Mouse (Mus musculus): ENCODE measurements around the gene Tnc.

GRCm38 (mm10) chr4:63969891-63970290 lies 76.9 kb downstream of the Tnc start:
- no peak for TF ChIP-seq CTCF (conservative IDR thresholded peaks at IDR 0.05; ENCODE audit: low read length)
- no peak for TF ChIP-seq POU5F1 (IDR thresholded peaks at IDR 0.05; ENCODE audit: borderline replicate concordance, low read length)

Measured in E14TG2a.4 (cell line).